Mouse (Mus musculus): Measurements from ENCODE around the gene Trak2.

GRCm38 (mm10) chr1:58909636-58910272 lies 63.5 kb downstream of the Trak2 start:
- no peak for TF ChIP-seq CTCF (IDR thresholded peaks at IDR 0.05; ENCODE audit: insufficient read depth, low read depth, low read length)
- no peak for TF ChIP-seq POLR2A (IDR thresholded peaks at IDR 0.05; ENCODE audit: insufficient read depth, low read depth, low read length)
